Mouse (Mus musculus) intestine, embryonic 15.5 days (tissue): ENCODE results near the gene Usp17lb. TPM values are rescaled to one million over a fixed set of nuclear protein-coding genes. Genes with fewer than 3 reads are reported as not detected.
"Not testable (repeated sequence)": the region's sequence is repeated elsewhere in the genome, so short reads cannot be mapped to it uniquely, and the experiment has no call there.

Experiments used
- ATAC-seq: fragments of 200-750 bp; cut with Nextera tagmentation; 2 replicates; pipeline ENCODE4 v1.8.0; 2017; ENCODE audit warnings: moderate TSS enrichment, moderate library complexity
- H3K27ac ChIP-seq: fragments of 300-500 bp; sonication (generic); 2 replicates; pipeline ENCODE4 v1.5.1; 2015; ENCODE audit warnings: mild to moderate bottlenecking, inconsistent platforms
- H3K27me3 ChIP-seq: fragments of 300-500 bp; sonication (generic); replicated peaks from 2 replicates; pipeline ENCODE4 v1.6.1; 2015; ENCODE audit warnings: inconsistent platforms
- H3K36me3 ChIP-seq: fragments of 300-500 bp; sonication (generic); 2 replicates; pipeline ENCODE4 v1.6.1; 2015; ENCODE audit warnings: inconsistent platforms
- H3K4me1 ChIP-seq: fragments of 300-500 bp; sonication (generic); replicated peaks from 2 replicates; pipeline ENCODE4 v1.6.1; 2015; ENCODE audit warnings: inconsistent platforms
- H3K4me2 ChIP-seq: fragments of 300-500 bp; sonication (generic); replicated peaks from 2 replicates; pipeline ENCODE4 v1.6.1; 2015; ENCODE audit warnings: mild to moderate bottlenecking, inconsistent platforms
- H3K4me3 ChIP-seq: fragments of 300-500 bp; sonication (generic); replicated peaks from 2 replicates; pipeline ENCODE4 v1.5.1; 2015; ENCODE audit warnings: inconsistent platforms
- H3K9ac ChIP-seq: fragments of 300-500 bp; sonication (generic); 2 replicates; pipeline ENCODE4 v1.6.1; 2015; ENCODE audit warnings: inconsistent platforms
- H3K9me3 ChIP-seq: fragments of 300-500 bp; sonication (generic); 2 replicates; pipeline ENCODE4 v1.6.1; 2016; ENCODE audit warnings: inconsistent platforms
- WGBS: fragments of 180-500 bp; shearing (Covaris S2); methylation state at CpG from one replicate; pipeline ENCODE4 v1.1.7; 2015; 5-methylcytosine and 5-hydroxymethylcytosine counted together
- polyA plus RNA-seq: library from polyadenylated mRNA; unstranded; fragments of >200 nt; fragmentation: Nextera tagmentation; extraction: Ambion mirVana; gene quantifications from 2 replicates; pipeline ENCODE4 v1.2.1, GENCODE M21; 2015

The Usp17lb gene
- polyA plus RNA-seq = not detected in 2 replicates

DNA sequence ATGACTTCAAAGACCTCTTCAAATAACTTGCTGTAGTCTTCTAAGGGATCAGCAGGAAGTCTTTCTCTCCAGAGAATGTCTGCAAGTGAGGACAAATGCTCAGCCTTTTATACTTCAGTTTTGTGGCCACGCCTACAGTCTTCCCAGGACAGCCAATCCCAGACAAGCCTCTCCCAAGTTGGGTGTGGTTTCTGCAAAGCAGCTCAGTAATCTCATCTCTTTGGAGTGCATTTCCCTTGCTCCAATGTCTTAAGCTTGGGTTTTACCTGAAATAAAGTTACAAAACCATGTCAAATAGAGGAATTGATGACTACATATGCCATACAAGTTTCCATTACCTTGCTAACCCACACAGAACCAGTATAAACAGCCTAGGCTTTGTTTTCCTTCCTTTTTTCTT, at the start of gene Usp17lb:
Usp17lb (minus strand) TSS at position 101 of the 400 bp plus-strand sequence.
- no peaks in the 10 kb centered on the region for H3K27me3 ChIP-seq
- H3K9ac ChIP-seq = no peak within 1 kb of the TSS
- no peak within 1 kb of the TSS for H3K4me3 ChIP-seq
- 57% methylated on average over 1 of the region's 1 CpGs for WGBS
- ATAC-seq = no peak
- H3K4me2 ChIP-seq = no peak within 1 kb of the TSS
- no peaks in the 10 kb centered on the region for H3K36me3 ChIP-seq
- no peaks in the 10 kb centered on the region for H3K9me3 ChIP-seq
- no peak within 1 kb of the TSS for H3K27ac ChIP-seq
- no peaks in the 10 kb centered on the region for H3K4me1 ChIP-seq

DNA sequence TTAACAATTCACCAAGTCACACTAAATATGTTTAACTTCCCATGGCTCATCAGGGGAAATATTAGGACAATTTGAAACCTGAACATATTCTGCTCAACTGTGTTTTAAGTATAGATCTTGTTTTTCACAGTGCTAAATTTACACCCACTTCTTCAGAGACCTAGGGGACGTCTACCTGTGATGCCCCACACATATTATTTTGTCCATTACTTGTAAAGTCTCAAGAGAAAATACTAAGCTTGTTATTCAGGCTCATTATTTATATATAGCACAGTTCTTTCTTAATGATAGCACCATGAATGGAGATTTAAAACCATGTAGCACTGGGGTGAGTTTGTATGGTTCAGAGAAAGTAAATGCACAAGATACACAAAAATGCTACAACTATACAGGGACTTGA, 35.3 kb upstream of the Usp17lb start, which contains the start of gene Olfr665:
Olfr665 (plus strand) TSS at position 301 of the 400 bp plus-strand sequence.
- H3K9ac ChIP-seq = no peak within 1 kb of the TSS
- H3K4me1 ChIP-seq = no peaks in the 10 kb centered on the region
- no peak within 1 kb of the TSS for H3K27ac ChIP-seq
- H3K4me3 ChIP-seq = no peak within 1 kb of the TSS
- no peaks in the 10 kb centered on the region for H3K9me3 ChIP-seq
- H3K4me2 ChIP-seq = no peak within 1 kb of the TSS
- H3K27me3 ChIP-seq = no peaks in the 10 kb centered on the region
- 37% methylated on average over 1 of the region's 1 CpGs for WGBS
- no peaks in the 10 kb centered on the region for H3K36me3 ChIP-seq
- no peak for ATAC-seq

DNA sequence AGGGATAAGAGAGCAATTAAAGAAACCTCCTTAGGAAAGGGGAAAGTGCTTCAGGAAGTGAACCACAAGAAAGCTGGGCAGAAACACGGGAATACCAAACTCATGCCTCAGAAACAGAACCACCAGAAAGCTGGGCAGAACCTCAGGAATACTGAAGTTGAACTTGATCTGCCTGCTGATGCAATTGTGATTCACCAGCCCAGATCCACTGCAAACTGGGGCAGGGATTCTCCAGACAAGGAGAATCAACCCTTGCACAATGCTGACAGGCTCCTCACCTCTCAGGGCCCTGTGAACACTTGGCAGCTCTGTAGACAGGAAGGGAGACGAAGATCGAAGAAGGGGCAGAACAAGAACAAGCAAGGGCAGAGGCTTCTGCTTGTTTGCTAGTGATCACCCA, 19.0 kb upstream of the Usp17lb start:
- no peaks in the 10 kb centered on the region for H3K27me3 ChIP-seq
- no peaks in the 10 kb centered on the region for H3K4me1 ChIP-seq
- 81% methylated on average over 3 of the region's 3 CpGs for WGBS
- no peak overlapping the region for H3K4me2 ChIP-seq
- no peak for ATAC-seq
- no peaks in the 10 kb centered on the region for H3K9me3 ChIP-seq
- no peak overlapping the region for H3K27ac ChIP-seq
- H3K9ac ChIP-seq = no peak overlapping the region
- no peak overlapping the region for H3K4me3 ChIP-seq
- no peaks in the 10 kb centered on the region for H3K36me3 ChIP-seq

GRCm38 (mm10) chr7:104857683-104858082, 15.3 kb upstream of the Usp17lb start:
- no peaks in the 10 kb centered on the region for H3K9me3 ChIP-seq
- H3K4me2 ChIP-seq = no peak overlapping the region
- H3K9ac ChIP-seq = no peak overlapping the region
- 67% methylated on average over 1 of the region's 1 CpGs for WGBS
- no peak for ATAC-seq
- H3K4me1 ChIP-seq = no peaks in the 10 kb centered on the region
- no peak overlapping the region for H3K27ac ChIP-seq
- no peak overlapping the region for H3K4me3 ChIP-seq
- H3K27me3 ChIP-seq = no peaks in the 10 kb centered on the region
- H3K36me3 ChIP-seq = no peaks in the 10 kb centered on the region

DNA sequence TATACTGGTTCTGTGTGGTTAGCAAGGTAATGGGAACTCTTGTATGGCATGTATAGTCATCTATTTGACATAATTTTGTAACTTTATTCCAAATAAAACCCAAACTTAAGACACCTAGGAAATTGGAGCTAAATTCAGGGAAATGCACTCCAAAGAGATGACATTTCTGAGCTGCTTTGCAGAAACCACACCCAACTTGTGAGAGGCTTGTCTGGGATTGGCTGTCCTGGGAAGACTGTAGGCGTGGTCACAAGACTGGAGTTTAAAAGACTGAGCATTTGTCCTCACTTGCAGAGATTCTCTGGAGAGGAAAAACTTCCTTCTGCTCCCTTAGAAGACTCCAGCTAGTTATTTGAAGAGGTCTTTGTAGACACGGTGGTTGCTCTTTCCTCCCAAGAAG, 14.3 kb upstream of the Usp17lb start, which contains the start of gene Usp17la:
Usp17la (plus strand) TSS at position 301 of the 400 bp plus-strand sequence.
- H3K4me2 ChIP-seq, H3K36me3 ChIP-seq, H3K9me3 ChIP-seq, ATAC-seq, H3K27ac ChIP-seq, H3K27me3 ChIP-seq, H3K9ac ChIP-seq, H3K4me1 ChIP-seq, H3K4me3 ChIP-seq: not testable (repeated sequence)
- 83% methylated on average over 2 of the region's 2 CpGs for WGBS

- no peaks in the 10 kb centered on the region for H3K9me3 ChIP-seq
- 71% methylated on average over 3 of the region's 3 CpGs for WGBS
These were observed 12.9 kb upstream of the Usp17lb start for GRCm38 (mm10) chr7:104855248-104855750.

DNA sequence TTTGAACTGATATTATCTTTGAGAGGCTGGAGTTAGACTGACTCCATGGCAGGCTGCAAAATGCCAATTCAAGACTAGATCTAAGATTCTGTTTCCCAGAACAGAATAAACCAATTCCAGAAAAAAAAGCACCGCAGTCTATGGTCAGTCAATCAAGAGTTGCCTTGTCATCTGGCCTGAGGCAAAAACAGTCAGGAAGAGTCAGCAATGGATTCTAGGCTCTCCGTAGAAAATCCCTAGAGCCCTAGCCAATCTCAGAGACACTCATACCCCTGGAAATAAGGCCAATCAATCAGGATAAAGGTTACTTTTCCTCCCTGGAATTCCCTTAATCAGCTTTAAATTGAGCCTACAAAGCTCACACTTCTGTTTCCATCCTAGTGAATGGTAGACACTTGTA, 9.1 kb upstream of the Usp17lb start:
- H3K27ac ChIP-seq, H3K9ac ChIP-seq, ATAC-seq, H3K4me1 ChIP-seq, H3K9me3 ChIP-seq, H3K27me3 ChIP-seq, H3K4me2 ChIP-seq, H3K4me3 ChIP-seq, H3K36me3 ChIP-seq: not testable (repeated sequence)
- 81% methylated on average over 2 of the region's 2 CpGs for WGBS

More at GRCm38 (mm10) chr7:104855248-104855750, 12.9 kb upstream of the Usp17lb start:
- Histone ChIP-seq H3K4me3 (no peak overlapping the region), H3K36me3 (no peaks in the 10 kb centered on the region), H3K4me2 (no peak overlapping the region), H3K27me3 (no peaks in the 10 kb centered on the region), H3K27ac (no peak overlapping the region), H3K4me1 (no peaks in the 10 kb centered on the region), H3K9ac (no peak overlapping the region)
- no peak for ATAC-seq

DNA sequence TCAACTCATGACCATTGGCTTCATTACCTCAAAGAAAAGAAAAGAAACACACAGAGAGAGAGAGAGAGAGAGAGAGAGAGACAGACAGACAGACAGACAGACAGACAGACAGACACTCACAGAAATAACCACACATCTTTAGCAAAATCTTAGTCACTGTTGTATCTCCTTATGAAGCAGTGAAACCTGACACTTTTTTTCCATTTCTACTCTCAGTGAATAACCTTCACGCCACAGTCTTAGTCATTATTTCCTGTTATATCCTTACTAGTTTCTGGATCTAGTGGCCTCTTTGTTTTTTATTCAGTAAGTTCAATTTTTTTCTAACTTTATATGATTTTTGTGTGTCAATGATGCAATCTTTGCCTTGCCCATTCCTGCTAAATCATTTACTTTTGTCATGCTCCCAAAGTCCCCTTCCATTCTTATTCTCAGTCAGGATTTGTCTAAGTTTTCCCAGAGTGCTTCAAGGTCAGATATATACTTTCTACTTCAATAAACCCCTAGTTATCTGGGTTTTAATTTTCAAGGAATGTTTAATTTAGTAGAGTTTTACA, 1.4 kb upstream of the Usp17lb start:
- H3K27me3 ChIP-seq = no peaks in the 10 kb centered on the region
- no peak overlapping the region for H3K9ac ChIP-seq
- no peak for ATAC-seq
- no peaks in the 10 kb centered on the region for H3K9me3 ChIP-seq
- H3K27ac ChIP-seq = no peak overlapping the region
- no peaks in the 10 kb centered on the region for H3K36me3 ChIP-seq
- no peak overlapping the region for H3K4me3 ChIP-seq
- H3K4me1 ChIP-seq = no peaks in the 10 kb centered on the region
- no peak overlapping the region for H3K4me2 ChIP-seq
- 73% methylated on average over 1 of the region's 1 CpGs for WGBS

- not testable (repeated sequence) for ATAC-seq
- WGBS = 86% methylated on average over 8 of the region's 8 CpGs
These were observed 32.1 kb downstream of the Usp17lb start for GRCm38 (mm10) chr7:104810335-104810734.

GRCm38 (mm10) chr7:104790796-104791195, 51.6 kb downstream of the Usp17lb start:
- no peak overlapping the region for H3K4me3 ChIP-seq
- no peak overlapping the region for H3K9ac ChIP-seq
- WGBS = 58% methylated on average over 1 of the region's 1 CpGs
- no peaks in the 10 kb centered on the region for H3K9me3 ChIP-seq
- no peaks in the 10 kb centered on the region for H3K36me3 ChIP-seq
- no peaks in the 10 kb centered on the region for H3K27me3 ChIP-seq
- H3K27ac ChIP-seq = no peak overlapping the region
- no peak overlapping the region for H3K4me2 ChIP-seq
- no peaks in the 10 kb centered on the region for H3K4me1 ChIP-seq
- ATAC-seq = no peak

More at GRCm38 (mm10) chr7:104810335-104810734, 32.1 kb downstream of the Usp17lb start:
- not testable (repeated sequence) for H3K36me3 ChIP-seq, H3K4me2 ChIP-seq, H3K9ac ChIP-seq, H3K9me3 ChIP-seq, H3K4me1 ChIP-seq, H3K4me3 ChIP-seq, H3K27ac ChIP-seq, H3K27me3 ChIP-seq

Other genes with a start within 250 kb of the Usp17lb start
- gene Olfr655, start 240.8 kb downstream of the Usp17lb start, polyA plus RNA-seq = not detected in 2 replicates
- gene Olfr656, start 228.6 kb downstream of the Usp17lb start, polyA plus RNA-seq = not detected in 2 replicates
- not detected in 2 replicates for gene Olfr657, start 217.8 kb downstream of the Usp17lb start, polyA plus RNA-seq
- 0.08 TPM in 1 of 2 replicates, not detected in the other for gene Olfr658, start 195.3 kb downstream of the Usp17lb start, polyA plus RNA-seq
- gene Olfr659, start 175.8 kb downstream of the Usp17lb start, polyA plus RNA-seq = not detected in 2 replicates
- not detected in 2 replicates for gene Olfr661, start 156.1 kb downstream of the Usp17lb start, polyA plus RNA-seq
- gene Usp17le, start 65.1 kb downstream of the Usp17lb start, polyA plus RNA-seq = not detected in 2 replicates
- not detected in 2 replicates for gene Usp17la, start 14.4 kb upstream of the Usp17lb start, polyA plus RNA-seq
- not detected in 2 replicates for gene Olfr665, start 35.4 kb upstream of the Usp17lb start, polyA plus RNA-seq
- not detected in 2 replicates for gene Olfr666, start 53.3 kb upstream of the Usp17lb start, polyA plus RNA-seq
- gene Olfr667, start 78.9 kb upstream of the Usp17lb start, polyA plus RNA-seq = not detected in 2 replicates
- not detected in 2 replicates for gene Olfr668, start 85.5 kb upstream of the Usp17lb start, polyA plus RNA-seq
- not detected in 2 replicates for gene Olfr669, start 91.6 kb upstream of the Usp17lb start, polyA plus RNA-seq
- not detected in 2 replicates for gene Olfr670, start 120.0 kb upstream of the Usp17lb start, polyA plus RNA-seq
- not detected in 2 replicates for gene Olfr671, start 136.5 kb upstream of the Usp17lb start, polyA plus RNA-seq
- not detected in 2 replicates for gene Olfr672, start 159.4 kb upstream of the Usp17lb start, polyA plus RNA-seq
- gene Olfr675, start 185.9 kb upstream of the Usp17lb start, polyA plus RNA-seq = not detected in 2 replicates
- gene Olfr676, start 190.1 kb upstream of the Usp17lb start, polyA plus RNA-seq = not detected in 2 replicates
- not detected in 2 replicates for gene Olfr677, start 208.8 kb upstream of the Usp17lb start, polyA plus RNA-seq
- not detected in 2 replicates for gene Olfr678, start 221.9 kb upstream of the Usp17lb start, polyA plus RNA-seq
- not detected in 2 replicates for gene Olfr679, start 238.6 kb upstream of the Usp17lb start, polyA plus RNA-seq